Mouse (Mus musculus) lung, adult 10 weeks (tissue): Measurements from ENCODE around the gene Golph3. TPM values are rescaled to one million over a fixed set of nuclear protein-coding genes. Genes with fewer than 3 reads are reported as not detected.

Source experiments
- polyA plus RNA-seq: library from polyadenylated mRNA; stranded (reverse); fragments of 350-450 nt; fragmentation: Illumina TruSeq; extraction: RNeasy Lipid Tissue Mini Kit (QIAGEN cat#74804); gene quantifications from one replicate; pipeline ENCODE4 v1.2.3, GENCODE M21; 2014; ENCODE audit warnings: low read depth, low replicate concordance; ENCODE audit not compliant: insufficient read depth

Golph3 gene
- polyA plus RNA-seq, result 55.9 TPM

DNA sequence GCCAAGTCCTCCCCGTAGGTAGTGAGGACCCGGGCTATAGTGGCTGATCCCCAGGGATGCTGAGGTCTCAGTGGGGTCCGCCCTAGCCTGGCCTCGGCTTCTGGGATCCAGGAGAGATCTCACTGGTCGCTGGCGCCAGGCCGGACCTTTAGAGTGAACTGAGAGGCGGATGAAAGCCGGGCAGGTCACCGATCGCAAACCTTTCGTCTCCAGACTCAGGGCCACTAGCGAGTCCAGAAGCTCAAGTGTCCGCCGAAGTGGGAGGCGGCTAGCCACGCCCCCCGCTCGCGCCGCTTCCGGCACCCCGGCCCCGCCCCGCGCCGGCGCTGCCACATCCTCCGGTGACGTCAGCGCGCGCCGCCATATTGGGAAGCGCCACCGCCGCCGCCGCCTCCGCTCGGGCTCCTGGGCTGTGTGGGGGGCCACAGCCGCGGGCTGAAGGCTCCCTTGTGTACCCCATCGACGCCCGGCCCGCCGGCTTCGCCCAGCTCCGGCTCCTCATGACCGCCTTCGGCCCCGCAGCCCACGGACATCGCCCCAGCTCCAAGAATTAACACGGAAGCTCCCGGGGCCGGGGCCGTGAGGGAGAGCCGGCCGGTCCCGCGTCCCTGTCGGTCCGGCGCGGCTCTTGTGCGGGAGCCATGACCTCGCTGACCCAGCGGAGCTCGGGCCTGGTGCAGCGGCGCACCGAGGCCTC, at the start of gene Golph3:
Gene Golph3 (plus strand): TSS at position 360 of the 697 bp plus-strand sequence.

DNA sequence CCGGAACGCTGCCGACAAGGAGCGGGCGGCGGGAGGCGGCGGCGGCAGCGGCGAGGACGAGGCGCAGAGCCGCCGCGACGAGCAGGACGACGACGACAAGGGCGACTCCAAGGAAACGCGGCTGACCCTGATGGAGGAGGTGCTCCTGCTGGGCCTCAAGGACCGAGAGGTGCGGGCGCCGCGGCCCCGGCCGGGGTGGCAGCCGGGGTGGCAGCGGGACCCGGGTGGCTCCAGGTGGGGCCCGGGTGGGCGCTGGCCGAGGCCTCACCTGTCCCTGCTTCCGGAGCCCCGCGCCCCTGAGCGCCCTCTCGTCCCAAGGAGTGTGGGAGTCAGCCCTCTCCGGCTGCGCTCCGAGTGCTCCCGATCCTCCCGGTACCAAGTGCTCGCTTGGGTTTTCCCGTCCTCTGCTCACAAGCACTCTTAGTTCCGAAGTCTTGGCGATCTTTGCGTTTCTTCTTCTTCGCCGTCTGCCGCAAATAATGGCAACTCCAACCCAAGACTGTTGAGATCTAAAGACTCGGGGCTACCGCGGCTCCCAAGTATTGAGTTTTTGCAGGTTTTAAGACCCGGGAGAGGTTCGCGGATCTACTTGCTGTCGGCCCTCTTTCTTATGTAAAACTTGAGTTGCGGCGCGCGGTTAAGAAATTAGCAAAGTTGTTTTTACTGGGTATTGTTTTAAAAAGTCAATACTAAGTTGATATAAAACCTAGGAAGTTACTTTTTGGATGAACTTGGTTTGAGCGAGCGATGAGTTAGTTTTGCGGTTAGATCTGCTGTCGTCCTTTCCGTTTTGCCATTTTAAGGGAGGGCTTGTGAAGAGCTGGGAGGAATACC, 755 bp downstream of the Golph3 start, which contains the start of gene 1810049J17Rik:
Gene 1810049J17Rik (minus strand): TSS at position 112 of the 834 bp plus-strand sequence.

Other genes starting within 250 kb of the Golph3 start
- gene Zfr, start 203.6 kb upstream of the Golph3 start, polyA plus RNA-seq, result 31.7 TPM
- gene Mtmr12, start 116.4 kb upstream of the Golph3 start, polyA plus RNA-seq, result 9.8 TPM
- not detected for gene 1810049J17Rik, start 449 bp downstream of the Golph3 start, polyA plus RNA-seq